Mouse (Mus musculus) hindbrain, embryonic 15.5 days (tissue): Measurements from ENCODE around the gene Gpc6. TPM values are rescaled to one million over a fixed set of nuclear protein-coding genes. Genes with fewer than 3 reads are reported as not detected.
A peak's percentile ranks its signal among the peaks of the same experiment; 100 is the strongest.

ENCODE experiments used
- ATAC-seq: fragments of 200-750 bp; cut with Nextera tagmentation; 2 replicates; pipeline ENCODE4 v1.8.0; 2017; ENCODE audit warnings: low read depth, moderate number of reproducible peaks, moderate TSS enrichment; ENCODE audit not compliant: low FRiP score
- H3K27ac ChIP-seq: fragments of 300-500 bp; sonication (generic); replicated peaks from 2 replicates; pipeline ENCODE4 v1.5.1; 2015; ENCODE audit warnings: mild to moderate bottlenecking, inconsistent platforms
- H3K27me3 ChIP-seq: fragments of 300-500 bp; sonication (generic); 2 replicates; pipeline ENCODE4 v1.6.1; 2015; ENCODE audit warnings: control low read depth, inconsistent platforms
- H3K36me3 ChIP-seq: fragments of 300-500 bp; sonication (generic); 2 replicates; pipeline ENCODE4 v1.6.1; 2015; ENCODE audit warnings: control low read depth, inconsistent platforms
- H3K4me1 ChIP-seq: fragments of 300-500 bp; sonication (generic); replicated peaks from 2 replicates; pipeline ENCODE4 v1.6.1; 2015; ENCODE audit warnings: control low read depth, inconsistent platforms
- H3K4me2 ChIP-seq: fragments of 300-500 bp; sonication (generic); 2 replicates; pipeline ENCODE4 v1.6.1; 2015; ENCODE audit warnings: moderate library complexity, mild to moderate bottlenecking, inconsistent platforms
- H3K4me3 ChIP-seq: fragments of 300-500 bp; sonication (generic); 2 replicates; pipeline ENCODE4 v1.5.1; 2015; ENCODE audit warnings: mild to moderate bottlenecking, inconsistent platforms
- H3K9ac ChIP-seq: fragments of 300-500 bp; sonication (generic); 2 replicates; pipeline ENCODE4 v1.6.1; 2015; ENCODE audit warnings: inconsistent platforms
- H3K9me3 ChIP-seq: fragments of 300-500 bp; sonication (generic); 2 replicates; pipeline ENCODE4 v1.6.1; 2016; ENCODE audit warnings: control low read depth, inconsistent platforms
- WGBS: fragments of 180-500 bp; shearing (Covaris S2); methylation state at CpG from one replicate; pipeline ENCODE4 v1.1.7; 2015; 5-methylcytosine and 5-hydroxymethylcytosine counted together
- polyA plus RNA-seq: library from polyadenylated mRNA; unstranded; fragments of >200 nt; fragmentation: Nextera tagmentation; extraction: Ambion mirVana; gene quantifications from 2 replicates; pipeline ENCODE4 v1.2.1, GENCODE M21; 2015

Gpc6 gene
- polyA plus RNA-seq, 1 experiment from 2014 or later = 19.6 TPM

DNA sequence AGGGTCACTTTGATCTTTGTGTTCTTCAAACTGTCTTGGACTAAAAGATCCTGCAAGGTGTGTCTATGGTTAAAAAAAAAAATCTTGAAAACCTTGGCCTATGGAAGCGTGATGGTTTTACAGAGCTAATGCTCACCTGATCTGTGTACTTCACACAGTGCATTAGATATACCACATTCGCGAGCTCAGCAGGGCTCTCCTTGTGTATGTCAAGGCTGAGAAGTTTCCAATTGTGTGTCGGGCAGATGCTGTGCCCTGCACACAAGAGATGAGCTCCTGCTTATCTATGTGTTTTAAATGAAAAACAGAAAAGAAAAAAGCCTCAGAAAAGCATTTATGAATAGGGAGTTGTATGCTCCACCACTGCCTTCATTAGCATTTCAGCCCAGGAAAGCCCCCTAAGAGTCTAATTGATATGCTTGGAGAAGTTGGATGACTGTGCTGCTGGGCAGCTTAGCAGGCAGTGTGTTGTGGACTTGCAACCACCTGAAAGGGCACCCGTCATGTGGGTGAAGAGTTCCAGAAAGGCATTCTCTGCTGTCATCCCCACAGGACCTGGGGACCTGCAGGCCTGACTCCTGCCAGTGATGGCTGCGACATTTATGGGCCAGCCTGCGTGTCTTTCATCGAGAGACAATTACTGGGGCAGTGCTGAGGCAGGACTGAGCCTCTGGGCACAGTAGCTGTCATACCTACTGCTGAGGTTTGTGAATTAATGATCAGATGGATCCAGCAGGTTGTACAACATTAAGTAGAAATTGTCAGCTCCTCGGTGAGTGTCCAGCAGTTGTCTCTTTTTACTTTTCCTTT is 436.2 kb downstream of the Gpc6 start:
- Histone ChIP-seq H3K27ac (peak overlapping the region; percentile 42; the same call in 1 of the 2 replicates), H3K9ac (no peak overlapping the region), H3K4me2 (no peak overlapping the region), H3K4me1 (peaks cover 9% of the 10 kb centered on the region; the same call in 1 of the 2 replicates), H3K9me3 (no peaks in the 10 kb centered on the region), H3K4me3 (no peak overlapping the region), H3K27me3 (no peaks in the 10 kb centered on the region), H3K36me3 (no peaks in the 10 kb centered on the region)
- peak; percentile 66; the same call in 1 of the 2 replicates for ATAC-seq
- WGBS = 46% methylated on average over 9 of the region's 9 CpGs

DNA sequence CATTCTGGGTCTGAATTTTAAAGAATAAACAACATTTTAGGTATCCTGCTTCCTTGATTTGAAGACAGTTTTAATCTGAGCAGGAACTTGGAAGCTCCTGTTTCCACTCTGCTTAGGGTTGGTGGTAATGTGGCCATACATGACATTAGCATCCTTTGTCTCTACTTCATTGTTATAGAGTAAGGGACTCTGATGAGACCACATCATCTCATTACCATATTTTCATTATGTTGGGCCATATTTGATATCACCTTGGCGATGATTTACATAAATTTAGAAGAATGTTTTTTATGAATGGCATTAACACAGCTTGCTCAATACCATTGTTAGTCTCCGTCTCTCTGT is 436.8 kb downstream of the Gpc6 start:
- Histone ChIP-seq H3K4me1 (peaks cover 9% of the 10 kb centered on the region; the same call in 1 of the 2 replicates), H3K4me3 (no peak overlapping the region), H3K36me3 (no peaks in the 10 kb centered on the region), H3K27ac (no peak overlapping the region), H3K27me3 (no peaks in the 10 kb centered on the region), H3K9ac (no peak overlapping the region), H3K9me3 (no peaks in the 10 kb centered on the region), H3K4me2 (no peak overlapping the region)
- 59% methylated on average over 2 of the region's 2 CpGs for WGBS
- ATAC-seq = no peak

DNA sequence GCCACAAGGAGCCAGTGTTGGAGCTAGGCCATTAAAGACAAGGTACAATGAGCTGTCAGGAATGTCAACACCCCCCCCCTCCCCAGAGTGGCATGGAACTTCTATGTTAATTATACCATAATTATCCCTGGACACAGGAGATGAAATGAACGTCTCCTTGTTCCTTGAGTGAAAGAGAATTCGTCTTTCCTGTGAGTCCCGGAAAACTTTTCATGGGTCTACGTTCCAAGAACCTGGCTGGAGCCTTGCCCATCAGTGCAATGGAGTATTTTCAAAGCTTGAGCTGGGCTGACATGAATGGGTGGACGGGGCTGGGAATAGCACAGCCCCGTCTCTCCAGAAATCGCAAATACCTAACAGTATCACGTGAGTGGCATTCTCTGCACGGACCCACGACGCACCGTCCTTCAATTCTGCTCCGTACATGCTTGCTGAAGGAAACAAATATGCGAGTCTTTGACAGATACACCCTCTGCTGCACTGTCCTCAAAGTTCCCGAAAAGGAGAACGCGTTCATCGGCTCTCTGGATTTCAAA is 444.3 kb downstream of the Gpc6 start:
- no peaks in the 10 kb centered on the region for H3K27me3 ChIP-seq
- 78% methylated on average over 18 of the region's 18 CpGs for WGBS
- no peak overlapping the region for H3K4me3 ChIP-seq
- no peaks in the 10 kb centered on the region for H3K9me3 ChIP-seq
- H3K27ac ChIP-seq = no peak overlapping the region
- H3K36me3 ChIP-seq = no peaks in the 10 kb centered on the region
- H3K4me2 ChIP-seq = no peak overlapping the region
- H3K9ac ChIP-seq = no peak overlapping the region
- ATAC-seq = no peak
- no peaks in the 10 kb centered on the region for H3K4me1 ChIP-seq

DNA sequence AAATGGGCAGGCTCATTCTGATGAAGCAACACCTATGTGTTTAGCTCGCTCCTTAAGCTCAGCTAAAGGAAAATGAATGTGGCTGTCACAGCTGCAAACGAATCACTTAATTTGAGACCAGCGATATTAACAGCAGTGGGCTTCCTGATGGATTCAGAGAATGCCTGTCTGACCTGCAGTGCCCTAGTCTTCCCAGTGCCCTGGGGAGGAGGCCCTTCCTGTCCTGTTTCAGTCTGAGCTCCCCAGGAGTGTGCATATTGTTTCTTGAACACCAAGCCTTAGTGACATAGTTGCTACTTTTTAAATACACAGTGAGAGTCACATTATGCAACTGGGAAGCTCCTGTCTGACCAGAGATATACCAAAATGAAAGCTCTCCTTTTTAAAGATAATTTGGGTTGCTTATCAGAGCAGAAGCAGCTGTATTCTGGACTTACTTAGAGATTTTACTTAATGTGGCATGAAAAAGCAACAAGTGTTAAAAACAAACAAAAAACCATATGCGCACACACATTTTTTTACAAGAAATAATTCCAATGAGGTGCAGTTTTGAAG is 451.8 kb downstream of the Gpc6 start:
- H3K4me3 ChIP-seq = no peak overlapping the region
- no peaks in the 10 kb centered on the region for H3K4me1 ChIP-seq
- H3K9ac ChIP-seq = no peak overlapping the region
- no peak for ATAC-seq
- 38% methylated on average over 4 of the region's 4 CpGs for whole genome bisulfite sequencing
- no peaks in the 10 kb centered on the region for H3K36me3 ChIP-seq
- no peaks in the 10 kb centered on the region for H3K27me3 ChIP-seq
- no peak overlapping the region for H3K27ac ChIP-seq
- no peaks in the 10 kb centered on the region for H3K9me3 ChIP-seq
- no peak overlapping the region for H3K4me2 ChIP-seq

DNA sequence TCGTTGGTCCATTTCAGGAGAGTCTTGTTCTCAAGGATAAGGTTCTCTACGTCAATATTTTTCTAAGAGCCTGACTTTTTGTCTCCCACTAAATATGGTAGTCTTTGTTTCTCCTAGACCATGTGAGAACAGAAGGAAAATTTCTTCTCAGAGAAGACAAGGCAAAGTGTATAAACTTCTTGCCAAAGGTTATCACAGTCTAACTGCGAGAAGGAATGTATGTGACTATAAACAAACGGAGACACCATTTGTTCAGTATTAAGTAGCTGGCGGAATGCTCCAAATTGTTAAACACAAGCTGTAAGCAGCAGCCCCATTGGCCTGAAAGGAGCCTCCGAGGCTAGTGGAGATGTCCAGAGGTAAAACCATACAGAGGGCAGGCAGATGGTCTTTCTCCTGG is 454.9 kb downstream of the Gpc6 start:
- H3K4me3 ChIP-seq = no peak overlapping the region
- H3K4me2 ChIP-seq = no peak overlapping the region
- no peaks in the 10 kb centered on the region for H3K36me3 ChIP-seq
- H3K4me1 ChIP-seq = 0 out of 2 replicates have a peak, but pooled peaks cover 8% of the 10 kb centered on the region
- H3K27me3 ChIP-seq = no peaks in the 10 kb centered on the region
- no peak overlapping the region for H3K27ac ChIP-seq
- no peak overlapping the region for H3K9ac ChIP-seq
- no peak for ATAC-seq
- 81% methylated on average over 6 of the region's 6 CpGs for WGBS
- no peaks in the 10 kb centered on the region for H3K9me3 ChIP-seq

DNA sequence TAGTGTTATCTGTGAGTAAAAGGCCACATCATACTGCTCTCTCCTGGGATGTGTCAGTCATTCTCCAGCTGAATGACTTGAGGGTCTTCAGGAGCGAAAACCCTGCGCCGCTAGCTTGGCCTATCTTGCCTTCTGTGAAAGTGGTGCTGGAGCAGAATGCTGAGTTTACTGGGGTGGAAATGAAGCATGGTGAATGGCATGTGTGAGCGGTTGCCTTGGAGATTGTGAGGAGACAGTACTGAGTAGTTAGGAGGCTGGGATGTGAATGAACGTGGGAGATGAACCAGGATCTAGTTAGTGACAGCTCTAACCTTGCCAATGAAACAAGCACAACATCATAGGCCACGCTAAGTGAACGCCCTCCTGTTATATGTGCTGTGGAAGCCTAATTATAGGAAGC is 458.1 kb downstream of the Gpc6 start:
- H3K27me3 ChIP-seq = no peaks in the 10 kb centered on the region
- no peak overlapping the region for H3K27ac ChIP-seq
- no peaks in the 10 kb centered on the region for H3K9me3 ChIP-seq
- no peak overlapping the region for H3K4me2 ChIP-seq
- no peak overlapping the region for H3K4me3 ChIP-seq
- ATAC-seq = 0 out of 2 replicates have a peak, but pooled peaks have one; percentile 23
- 0 out of 2 replicates have a peak, but pooled peaks cover 8% of the 10 kb centered on the region for H3K4me1 ChIP-seq
- no peaks in the 10 kb centered on the region for H3K36me3 ChIP-seq
- WGBS = 39% methylated on average over 7 of the region's 7 CpGs
- no peak overlapping the region for H3K9ac ChIP-seq

DNA sequence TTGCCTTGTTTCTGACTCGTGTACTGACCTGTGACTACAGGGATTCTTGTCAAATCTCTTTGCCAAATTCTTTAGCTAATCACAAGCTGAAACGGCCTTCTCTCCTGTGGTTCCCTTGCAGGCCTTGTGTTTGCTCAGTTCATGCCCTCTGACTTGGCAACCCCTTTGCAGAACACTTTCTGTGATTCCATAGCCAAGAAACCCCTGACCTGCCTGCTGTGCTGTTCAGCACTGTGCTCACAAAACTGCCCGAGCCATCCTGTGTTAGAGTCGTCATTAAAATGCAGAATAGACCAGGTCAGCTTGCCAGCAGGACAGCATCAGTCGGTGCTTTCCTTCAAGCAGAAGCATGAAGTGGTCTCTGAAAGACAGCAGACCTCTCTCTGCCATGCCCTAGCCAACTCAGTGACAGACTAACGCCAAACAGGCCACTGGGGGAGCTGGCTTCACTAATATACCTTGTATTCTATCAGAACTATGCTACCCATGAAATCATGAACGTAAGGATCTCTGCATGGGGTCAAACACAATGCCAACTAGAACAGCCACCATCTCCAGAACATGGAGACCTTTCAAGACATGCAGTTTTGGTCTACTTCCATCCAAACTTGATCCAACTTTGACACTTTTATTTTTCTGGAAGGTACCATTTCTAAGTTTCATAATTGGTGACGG is 459.1 kb downstream of the Gpc6 start:
- WGBS = 41% methylated on average over 8 of the region's 8 CpGs
- Histone ChIP-seq H3K27ac (no peak overlapping the region), H3K36me3 (no peaks in the 10 kb centered on the region), H3K27me3 (no peaks in the 10 kb centered on the region), H3K9ac (no peak overlapping the region), H3K4me3 (no peak overlapping the region), H3K4me2 (no peak overlapping the region), H3K9me3 (no peaks in the 10 kb centered on the region), H3K4me1 (0 out of 2 replicates have a peak, but pooled peaks cover 8% of the 10 kb centered on the region)
- peak; percentile 75; the same call in 1 of the 2 replicates for ATAC-seq

DNA sequence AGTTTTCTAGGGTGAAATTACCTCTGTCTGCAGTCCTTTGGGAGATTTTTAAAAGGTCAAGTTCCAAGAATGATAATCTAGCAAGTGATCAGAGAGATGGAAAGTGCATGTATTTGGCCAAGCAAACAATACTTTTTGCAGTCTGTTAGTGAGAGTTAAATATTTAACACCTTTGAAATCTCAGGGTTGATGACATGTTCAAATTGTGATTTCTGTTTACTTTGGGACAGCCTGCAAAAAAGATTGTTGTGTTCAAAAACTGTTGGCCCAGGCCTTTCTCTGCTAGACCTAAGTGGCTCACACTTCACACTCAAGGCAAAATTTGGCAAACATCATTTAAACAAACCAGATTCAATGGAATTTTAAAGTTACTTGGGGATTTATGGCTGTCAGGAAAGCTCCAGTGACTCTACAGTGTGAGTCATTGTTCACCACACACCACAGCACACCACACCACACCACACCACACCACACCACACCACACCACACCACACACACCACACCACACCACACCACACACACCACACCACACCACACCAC is 460.7 kb downstream of the Gpc6 start:
- no peak for ATAC-seq
- H3K9me3 ChIP-seq = no peaks in the 10 kb centered on the region
- H3K36me3 ChIP-seq = no peaks in the 10 kb centered on the region
- no peak overlapping the region for H3K4me2 ChIP-seq
- H3K4me3 ChIP-seq = no peak overlapping the region
- H3K27me3 ChIP-seq = no peaks in the 10 kb centered on the region
- 0 out of 2 replicates have a peak, but pooled peaks cover 8% of the 10 kb centered on the region for H3K4me1 ChIP-seq
- H3K9ac ChIP-seq = no peak overlapping the region
- H3K27ac ChIP-seq = no peak overlapping the region

DNA sequence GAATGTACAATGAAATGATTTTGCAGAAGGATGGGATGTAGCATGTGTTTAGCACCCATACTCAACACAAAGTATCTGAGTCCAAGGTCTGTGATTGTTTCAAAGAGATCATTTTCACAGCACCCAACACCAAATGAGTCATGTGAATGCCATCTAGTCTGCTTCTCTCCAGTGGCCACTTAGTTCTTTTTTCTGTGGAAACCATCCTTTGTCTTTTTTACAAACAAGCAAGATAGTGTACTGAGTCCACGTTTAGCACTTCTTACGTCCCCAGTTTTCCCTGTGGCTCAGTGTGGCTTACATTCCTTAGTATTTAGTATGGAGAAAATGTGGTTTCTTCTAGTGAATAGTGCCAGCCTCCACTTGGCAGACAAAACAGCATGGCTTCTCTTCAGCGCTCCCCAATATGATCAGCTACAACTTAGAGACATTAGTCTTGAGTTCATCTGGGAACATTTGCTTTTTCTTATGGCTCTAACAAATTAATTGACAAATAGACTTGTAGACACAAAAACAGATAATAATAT is 465.7 kb downstream of the Gpc6 start:
- 92% methylated on average over 3 of the region's 3 CpGs for WGBS
- Histone ChIP-seq H3K9ac (no peak overlapping the region), H3K4me2 (no peak overlapping the region), H3K36me3 (no peaks in the 10 kb centered on the region), H3K27me3 (no peaks in the 10 kb centered on the region), H3K4me3 (no peak overlapping the region), H3K9me3 (no peaks in the 10 kb centered on the region), H3K27ac (no peak overlapping the region), H3K4me1 (no peaks in the 10 kb centered on the region)
- ATAC-seq = no peak

DNA sequence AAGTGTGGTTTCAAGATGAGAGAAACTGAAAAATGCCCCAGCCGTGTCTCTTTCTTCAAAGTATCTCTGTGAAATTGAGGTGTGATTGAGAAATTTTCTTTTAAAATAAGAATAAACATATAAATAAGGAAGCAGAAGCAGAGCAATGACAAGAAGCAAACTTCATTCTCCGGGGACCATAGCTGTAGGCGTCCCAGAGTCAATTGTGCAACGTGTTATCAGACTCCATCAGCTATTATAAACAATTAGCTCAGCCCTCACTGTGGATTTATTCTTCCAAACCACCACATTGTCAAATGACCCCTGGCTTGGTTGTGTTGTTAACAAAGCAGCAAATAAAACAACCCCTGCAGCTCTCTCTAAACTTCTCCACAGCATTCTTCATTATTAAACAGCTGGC is 466.3 kb downstream of the Gpc6 start:
- Histone ChIP-seq H3K36me3 (no peaks in the 10 kb centered on the region), H3K4me1 (no peaks in the 10 kb centered on the region), H3K27me3 (no peaks in the 10 kb centered on the region), H3K27ac (no peak overlapping the region), H3K9me3 (no peaks in the 10 kb centered on the region), H3K9ac (no peak overlapping the region), H3K4me3 (no peak overlapping the region), H3K4me2 (no peak overlapping the region)
- ATAC-seq = no peak
- WGBS = 60% methylated on average over 4 of the region's 4 CpGs

DNA sequence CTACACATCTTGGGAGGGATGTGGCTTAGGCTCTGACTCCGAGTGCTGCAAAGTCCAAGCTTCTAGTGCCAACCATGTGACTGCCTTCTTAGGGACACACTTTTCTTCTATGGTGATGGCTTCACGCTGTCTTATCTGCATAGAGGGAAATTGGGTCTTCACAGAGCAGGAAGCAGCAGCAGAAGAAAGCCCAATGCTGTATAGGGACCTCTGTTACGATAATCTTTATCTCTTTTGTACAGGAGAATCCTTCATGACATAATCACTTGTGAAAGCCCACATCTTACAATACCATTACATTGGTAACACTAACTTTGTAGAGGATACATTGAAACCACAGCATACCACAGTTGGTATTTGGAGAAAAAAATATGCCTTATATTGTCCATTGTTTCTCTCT is 472.1 kb downstream of the Gpc6 start:
- Histone ChIP-seq H3K4me1 (no peaks in the 10 kb centered on the region), H3K4me2 (no peak overlapping the region), H3K27ac (no peak overlapping the region), H3K27me3 (no peaks in the 10 kb centered on the region), H3K4me3 (no peak overlapping the region), H3K9ac (no peak overlapping the region), H3K36me3 (no peaks in the 10 kb centered on the region), H3K9me3 (no peaks in the 10 kb centered on the region)
- ATAC-seq = no peak
- WGBS = 91% methylated on average over 3 of the region's 3 CpGs
